Mouse (Mus musculus): ENCODE measurements around the gene Etv5. TPM values are rescaled to one million over a fixed set of nuclear protein-coding genes. Genes with fewer than 3 reads are reported as not detected.
A peak's percentile ranks its signal among the peaks of the same experiment; 100 is the strongest.

Gene Etv5
- 14.5 and 15.0 TPM in 2 replicates for polyA plus RNA-seq (2015; fragmentation: Nextera tagmentation; extraction: Ambion mirVana)

DNA sequence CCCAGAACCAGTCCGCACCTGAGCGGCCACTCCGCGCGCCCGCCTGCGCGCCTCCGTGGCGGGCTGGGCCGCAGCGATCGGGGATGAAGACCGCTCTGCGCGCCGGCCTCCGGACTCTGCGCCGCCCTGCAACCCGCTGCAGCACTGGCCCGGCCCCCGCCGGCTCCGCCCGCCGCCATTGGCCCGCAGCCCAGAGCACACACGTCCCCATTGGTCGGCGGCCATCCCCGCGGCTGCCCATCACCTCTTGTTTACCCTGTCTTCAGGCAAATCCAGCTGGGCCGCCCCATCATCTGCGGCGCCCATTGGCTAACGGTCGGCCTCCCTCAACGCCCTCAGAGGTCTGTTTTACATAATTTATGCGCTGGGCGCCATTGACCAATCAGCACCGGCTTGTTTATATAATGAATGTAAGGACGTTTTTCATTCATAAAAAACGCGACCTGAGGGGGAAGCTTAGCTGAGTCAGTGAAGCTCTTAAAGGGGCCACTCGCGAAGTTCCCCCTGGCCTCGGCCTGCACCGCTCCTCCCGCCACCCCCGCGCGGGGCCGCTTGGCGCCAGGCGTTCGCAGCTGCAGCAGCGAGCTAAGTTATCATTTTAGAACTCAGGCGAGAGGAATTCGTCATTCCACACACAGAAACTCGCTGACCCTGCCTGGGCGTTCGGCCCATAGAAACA, at the start of gene Etv5:
Gene Etv5, minus strand, starts transcription at position 221 of the 679 bp plus-strand sequence.
- peaks cover 61% of the 10 kb centered on the region for H3K27me3 ChIP-seq
- under 1% methylated on average over 58 of the region's 63 CpGs for WGBS
- ATAC-seq = peak; percentile 98

DNA sequence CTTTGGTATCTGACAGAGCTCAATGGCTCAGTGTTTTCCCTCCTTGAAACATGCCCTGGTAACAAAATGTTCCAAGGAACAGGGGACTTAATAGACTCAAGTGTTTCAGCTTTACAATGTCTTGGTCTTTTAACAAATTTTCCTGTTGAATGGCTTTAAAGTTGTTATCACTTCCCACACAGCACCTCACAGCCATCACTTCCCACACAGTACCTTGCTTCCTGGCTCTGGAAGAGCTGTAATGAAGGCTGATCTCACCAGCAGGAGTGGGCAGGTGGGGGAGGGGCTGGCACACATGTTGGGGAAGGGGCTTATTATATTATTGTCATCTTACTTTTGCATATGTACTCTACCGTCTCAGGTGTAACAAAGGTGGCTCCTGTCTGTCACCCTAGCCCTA, 44.4 kb upstream of the Etv5 start:
- WGBS = 60% methylated on average over 1 of the region's 1 CpGs
- H3K27ac ChIP-seq = no peak overlapping the region
- H3K36me3 ChIP-seq (ENCODE audit: poor library complexity, severe bottlenecking) = no peaks in the 10 kb centered on the region
- no peak overlapping the region for H3K9ac ChIP-seq
- no peak overlapping the region for H3K4me3 ChIP-seq
- no peaks in the 10 kb centered on the region for H3K9me3 ChIP-seq (replicated peaks)
- H3K4me1 ChIP-seq = peaks cover 7% of the 10 kb centered on the region; the same call in 1 of the 2 replicates
- ATAC-seq = no peak
- no peaks in the 10 kb centered on the region for H3K27me3 ChIP-seq
- H3K4me2 ChIP-seq = no peak overlapping the region

More for the DNA sequence above, at the start of gene Etv5:
- Histone ChIP-seq H3K9me3 (replicated peaks) (no peaks in the 10 kb centered on the region), H3K27ac (no peak within 1 kb of the TSS), H3K4me3 (peak within 1 kb of the TSS; percentile 59), H3K36me3 (ENCODE audit: poor library complexity, severe bottlenecking) (no peaks in the 10 kb centered on the region), H3K4me2 (peak within 1 kb of the TSS; percentile 92), H3K9ac (peak within 1 kb of the TSS; percentile 67), H3K4me1 (peaks cover 24% of the 10 kb centered on the region)

DNA sequence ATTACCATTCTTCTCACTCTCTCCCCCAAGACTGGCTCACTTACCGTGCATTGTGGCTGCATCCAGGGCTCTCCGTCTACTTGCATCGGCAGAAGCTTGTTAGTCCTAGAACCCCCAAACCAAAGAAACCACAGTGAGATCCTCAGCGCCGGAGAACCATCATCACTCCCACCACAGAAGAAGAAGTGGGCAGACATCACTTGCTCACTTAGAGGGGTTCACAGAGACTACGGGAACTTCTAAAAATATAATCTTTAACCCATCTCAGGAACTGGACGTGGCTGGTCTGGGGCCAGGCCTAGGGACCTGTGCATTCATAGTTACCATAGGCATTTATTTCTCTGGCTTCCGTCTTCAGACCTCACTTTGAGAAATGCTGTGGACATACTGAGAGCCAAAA, 39.8 kb upstream of the Etv5 start:
- 93% methylated on average over 8 of the region's 8 CpGs for WGBS
- H3K4me3 ChIP-seq = no peak overlapping the region

DNA sequence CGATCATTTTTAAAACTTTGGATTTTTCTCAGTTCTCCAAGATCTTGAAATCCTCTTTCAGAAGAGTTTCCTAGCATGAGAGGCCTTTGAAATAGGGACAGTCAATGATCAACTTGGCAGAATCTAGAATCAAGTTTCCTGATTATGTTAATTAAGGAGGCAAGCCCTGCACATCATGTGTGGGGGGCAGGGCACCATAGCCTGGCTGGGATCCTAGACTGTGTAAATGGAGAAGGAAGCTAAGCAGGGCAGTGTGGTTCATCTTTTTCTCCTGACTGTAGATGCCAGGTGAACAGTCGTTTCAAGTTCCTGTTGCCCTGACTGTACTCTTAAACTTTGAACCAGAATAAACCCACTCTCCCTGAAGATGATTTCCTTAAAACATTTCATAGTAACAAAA, 32.2 kb upstream of the Etv5 start:
- no peak overlapping the region for H3K4me3 ChIP-seq
- no peaks in the 10 kb centered on the region for H3K36me3 ChIP-seq (ENCODE audit: poor library complexity, severe bottlenecking)
- H3K9ac ChIP-seq = no peak overlapping the region
- no peak overlapping the region for H3K27ac ChIP-seq
- WGBS = 84% methylated on average over 2 of the region's 2 CpGs
- H3K27me3 ChIP-seq = no peaks in the 10 kb centered on the region
- H3K4me1 ChIP-seq = no peaks in the 10 kb centered on the region
- H3K4me2 ChIP-seq = no peak overlapping the region
- ATAC-seq = no peak
- no peaks in the 10 kb centered on the region for H3K9me3 ChIP-seq (replicated peaks)

More for the DNA sequence above, 39.8 kb upstream of the Etv5 start:
- Histone ChIP-seq H3K27ac (no peak overlapping the region), H3K4me2 (no peak overlapping the region), H3K27me3 (no peaks in the 10 kb centered on the region), H3K9me3 (replicated peaks) (no peaks in the 10 kb centered on the region), H3K36me3 (ENCODE audit: poor library complexity, severe bottlenecking) (no peaks in the 10 kb centered on the region), H3K4me1 (peaks cover 7% of the 10 kb centered on the region; the same call in 1 of the 2 replicates), H3K9ac (no peak overlapping the region)
- no peak for ATAC-seq

DNA sequence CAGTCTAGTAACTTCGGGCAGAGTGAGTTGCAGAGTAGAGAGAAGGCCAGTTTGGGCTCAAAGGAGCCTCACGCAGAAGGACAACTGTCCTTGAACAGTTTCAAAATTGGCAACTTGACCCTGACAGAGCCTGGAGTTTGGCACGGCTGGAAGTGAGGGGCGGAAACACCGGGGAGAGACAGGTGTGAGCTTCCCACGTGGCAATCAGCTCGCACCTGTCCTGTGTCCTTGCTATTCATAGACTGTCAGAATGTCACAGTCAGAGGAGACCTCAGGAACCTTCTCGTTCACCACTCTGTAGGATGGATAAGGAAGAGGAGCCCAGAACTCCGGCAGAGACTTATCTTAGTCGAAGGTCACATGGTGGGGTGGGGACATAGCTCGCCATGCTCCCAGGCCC, 29.9 kb upstream of the Etv5 start:
- Histone ChIP-seq H3K27me3 (no peaks in the 10 kb centered on the region), H3K4me2 (no peak overlapping the region), H3K9me3 (replicated peaks) (no peaks in the 10 kb centered on the region), H3K36me3 (ENCODE audit: poor library complexity, severe bottlenecking) (no peaks in the 10 kb centered on the region), H3K27ac (no peak overlapping the region), H3K4me1 (no peaks in the 10 kb centered on the region), H3K9ac (no peak overlapping the region), H3K4me3 (no peak overlapping the region)
- 84% methylated on average over 11 of the region's 11 CpGs for WGBS
- ATAC-seq = no peak

DNA sequence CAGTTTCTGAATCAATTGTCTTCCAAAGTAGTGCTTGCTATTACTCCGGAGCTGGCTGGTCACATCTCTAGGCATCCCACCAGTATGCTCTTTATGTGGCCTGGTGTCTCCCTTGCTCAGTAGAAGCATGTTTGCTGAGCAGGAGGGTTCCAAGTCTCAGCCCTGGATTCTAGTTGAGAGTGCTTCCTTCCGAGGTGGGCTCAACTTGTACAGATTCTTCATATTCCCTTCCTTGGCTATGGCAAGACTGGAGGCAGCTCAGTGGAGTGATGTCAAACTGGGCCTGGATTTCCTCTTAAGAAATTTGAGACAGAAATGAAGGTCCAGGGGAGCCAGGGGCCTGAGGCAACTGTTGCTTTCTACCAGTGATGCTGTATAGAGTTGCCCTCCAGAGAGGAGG, 27.6 kb upstream of the Etv5 start:
- Histone ChIP-seq H3K9me3 (replicated peaks) (no peaks in the 10 kb centered on the region), H3K9ac (no peak overlapping the region)
- WGBS = 91% methylated on average over 2 of the region's 2 CpGs

DNA sequence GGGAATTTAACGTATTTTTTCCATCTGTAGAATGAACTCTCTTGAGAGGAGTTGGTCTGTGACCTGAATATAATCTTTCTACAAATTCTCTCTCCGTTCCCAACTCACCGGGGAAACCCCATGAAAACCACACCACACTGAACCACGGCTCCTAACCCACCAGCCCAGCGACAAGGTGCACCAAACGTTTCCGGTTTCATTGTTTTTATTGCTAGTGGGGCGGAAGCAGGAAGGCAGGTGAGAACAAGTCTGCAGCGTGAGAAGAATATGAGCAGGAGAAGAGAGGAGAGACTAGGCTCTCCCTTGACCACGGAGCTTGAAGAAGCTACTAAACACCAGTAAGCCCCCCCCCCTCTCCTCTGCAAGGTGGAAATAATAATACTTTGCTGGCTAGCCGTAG, 26.9 kb upstream of the Etv5 start:
- no peak overlapping the region for H3K27ac ChIP-seq
- no peaks in the 10 kb centered on the region for H3K9me3 ChIP-seq (replicated peaks)
- H3K9ac ChIP-seq = no peak overlapping the region
- ATAC-seq = no peak
- H3K4me2 ChIP-seq = no peak overlapping the region
- 89% methylated on average over 11 of the region's 11 CpGs for WGBS
- no peak overlapping the region for H3K4me3 ChIP-seq
- no peaks in the 10 kb centered on the region for H3K36me3 ChIP-seq (ENCODE audit: poor library complexity, severe bottlenecking)
- no peaks in the 10 kb centered on the region for H3K27me3 ChIP-seq
- H3K4me1 ChIP-seq = no peaks in the 10 kb centered on the region

More for the DNA sequence above, 27.6 kb upstream of the Etv5 start:
- H3K4me2 ChIP-seq = no peak overlapping the region
- no peak for ATAC-seq
- H3K4me3 ChIP-seq = no peak overlapping the region
- H3K4me1 ChIP-seq = no peaks in the 10 kb centered on the region
- no peaks in the 10 kb centered on the region for H3K27me3 ChIP-seq
- no peaks in the 10 kb centered on the region for H3K36me3 ChIP-seq (ENCODE audit: poor library complexity, severe bottlenecking)
- no peak overlapping the region for H3K27ac ChIP-seq

DNA sequence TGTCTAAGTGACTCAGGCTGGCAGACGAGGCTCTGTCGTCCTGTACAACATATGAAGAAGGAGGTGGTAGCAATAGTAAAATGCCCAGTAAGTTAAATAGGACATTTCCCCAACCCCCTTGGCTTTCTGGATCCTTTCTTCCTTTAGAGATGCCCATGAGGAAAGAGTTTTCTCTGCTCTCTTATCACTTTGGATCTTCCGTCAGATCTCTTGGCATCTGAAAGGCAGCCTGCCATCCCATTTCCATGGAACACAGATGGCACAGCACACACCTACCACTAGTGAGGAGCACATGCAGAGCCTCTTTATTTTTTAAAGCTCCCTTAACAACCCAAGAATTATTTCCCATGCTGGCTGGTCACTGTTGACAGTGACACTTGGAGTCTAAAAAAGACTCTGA, 22.7 kb upstream of the Etv5 start:
- Histone ChIP-seq H3K9ac (no peak overlapping the region), H3K4me2 (no peak overlapping the region), H3K4me3 (no peak overlapping the region), H3K27ac (no peak overlapping the region), H3K36me3 (ENCODE audit: poor library complexity, severe bottlenecking) (no peaks in the 10 kb centered on the region), H3K9me3 (replicated peaks) (no peaks in the 10 kb centered on the region), H3K4me1 (no peaks in the 10 kb centered on the region), H3K27me3 (no peaks in the 10 kb centered on the region)
- ATAC-seq = no peak
- WGBS = 86% methylated on average over 3 of the region's 3 CpGs

DNA sequence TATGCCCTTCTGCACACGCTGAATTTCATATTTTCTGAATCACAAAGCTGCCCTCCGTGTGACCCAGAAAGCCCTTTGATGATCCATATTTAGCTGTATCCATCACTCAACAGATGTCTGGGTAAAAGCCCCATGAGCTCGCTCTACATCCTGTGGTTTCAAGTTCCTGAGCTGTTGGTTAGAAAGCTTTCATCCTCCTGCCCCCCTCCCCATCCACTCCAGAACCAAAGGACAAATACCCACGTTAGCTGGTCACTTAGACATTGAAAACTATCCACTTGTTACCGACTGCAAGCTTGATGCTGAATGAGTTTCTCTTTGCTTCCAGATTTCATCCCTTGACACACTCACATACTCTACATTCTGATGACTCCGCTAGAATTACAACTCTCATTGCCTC, 22.2 kb upstream of the Etv5 start:
- Histone ChIP-seq H3K9ac (no peak overlapping the region), H3K27me3 (no peaks in the 10 kb centered on the region), H3K27ac (no peak overlapping the region), H3K9me3 (replicated peaks) (no peaks in the 10 kb centered on the region), H3K4me2 (no peak overlapping the region), H3K4me3 (no peak overlapping the region), H3K4me1 (no peaks in the 10 kb centered on the region), H3K36me3 (ENCODE audit: poor library complexity, severe bottlenecking) (no peaks in the 10 kb centered on the region)
- ATAC-seq = no peak
- WGBS = 81% methylated on average over 6 of the region's 6 CpGs

DNA sequence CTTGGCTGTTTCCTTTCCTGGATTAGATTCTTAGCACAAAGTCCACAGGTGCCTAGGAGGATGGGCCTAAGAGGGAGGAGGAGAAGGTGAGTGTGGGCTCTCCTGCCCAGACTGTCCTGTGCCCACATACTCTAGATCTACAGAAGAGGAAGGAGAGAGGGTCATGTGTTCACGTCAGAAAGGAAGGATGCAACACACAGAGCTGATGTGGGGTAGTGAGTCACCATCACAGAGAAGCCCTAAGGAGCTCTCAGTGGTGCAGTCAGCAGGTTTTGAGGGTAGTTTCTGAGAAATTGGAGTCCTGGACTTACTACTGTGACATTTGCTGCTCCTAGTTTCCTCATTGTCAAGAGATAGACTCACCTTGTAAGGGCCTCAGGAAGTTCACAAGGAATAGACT, 21.4 kb upstream of the Etv5 start:
- H3K4me1 ChIP-seq = no peaks in the 10 kb centered on the region
- no peaks in the 10 kb centered on the region for H3K36me3 ChIP-seq (ENCODE audit: poor library complexity, severe bottlenecking)
- H3K4me2 ChIP-seq = no peak overlapping the region
- no peaks in the 10 kb centered on the region for H3K9me3 ChIP-seq (replicated peaks)
- ATAC-seq = no peak
- no peaks in the 10 kb centered on the region for H3K27me3 ChIP-seq
- WGBS = 88% methylated on average over 1 of the region's 1 CpGs
- no peak overlapping the region for H3K4me3 ChIP-seq
- no peak overlapping the region for H3K27ac ChIP-seq
- no peak overlapping the region for H3K9ac ChIP-seq

DNA sequence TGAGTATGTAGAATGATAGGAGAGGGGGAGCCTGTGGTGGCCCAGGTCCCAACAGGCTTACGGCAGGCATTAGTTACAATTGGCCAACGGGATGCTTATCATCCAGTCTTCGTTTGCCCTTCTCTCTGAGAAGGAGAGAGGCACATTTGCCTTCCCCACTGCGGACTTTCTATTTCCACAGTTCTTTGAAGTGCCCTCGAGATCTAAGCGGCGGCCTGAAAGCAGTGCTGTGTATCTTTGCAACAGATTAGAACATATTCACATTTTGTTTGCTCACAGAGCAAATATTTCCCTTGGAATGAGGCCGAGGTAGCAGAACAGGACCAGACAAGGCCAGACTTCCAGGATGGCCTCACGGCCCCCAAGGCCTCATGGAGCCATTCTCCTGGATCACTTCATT, 12.6 kb upstream of the Etv5 start:
- H3K4me3 ChIP-seq = no peak overlapping the region
- 88% methylated on average over 9 of the region's 9 CpGs for WGBS
- no peak overlapping the region for H3K9ac ChIP-seq

DNA sequence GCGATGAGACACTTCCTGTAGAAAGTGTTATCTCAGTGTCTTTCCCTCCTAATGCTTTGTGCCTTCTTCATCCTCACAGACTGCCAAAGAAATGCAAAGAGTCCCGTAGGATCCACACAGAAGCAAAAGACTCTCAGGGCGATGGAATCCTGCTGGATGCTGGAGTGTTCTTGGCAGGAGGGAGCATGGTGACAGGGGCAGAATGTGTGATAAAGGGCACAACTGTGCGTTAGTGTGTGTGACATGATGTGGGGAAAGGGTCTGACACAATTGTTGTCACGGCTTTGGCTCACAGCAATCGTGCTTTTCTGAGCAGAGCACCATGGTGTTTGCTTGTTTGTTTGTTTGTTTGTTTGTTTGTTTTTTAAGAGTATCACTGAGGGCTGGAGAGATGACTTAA, 8.6 kb upstream of the Etv5 start:
- Histone ChIP-seq H3K4me1 (no peaks in the 10 kb centered on the region), H3K27me3 (peaks cover 3% of the 10 kb centered on the region; the same call in 1 of the 2 replicates), H3K27ac (no peak overlapping the region), H3K4me2 (no peak overlapping the region), H3K36me3 (ENCODE audit: poor library complexity, severe bottlenecking) (no peaks in the 10 kb centered on the region), H3K4me3 (no peak overlapping the region), H3K9me3 (replicated peaks) (no peaks in the 10 kb centered on the region), H3K9ac (no peak overlapping the region)
- WGBS = 85% methylated on average over 6 of the region's 6 CpGs
- no peak for ATAC-seq

More for the DNA sequence above, 12.6 kb upstream of the Etv5 start:
- ATAC-seq = no peak
- Histone ChIP-seq H3K27me3 (no peaks in the 10 kb centered on the region), H3K36me3 (ENCODE audit: poor library complexity, severe bottlenecking) (no peaks in the 10 kb centered on the region), H3K9me3 (replicated peaks) (no peaks in the 10 kb centered on the region), H3K4me2 (no peak overlapping the region), H3K27ac (no peak overlapping the region), H3K4me1 (no peaks in the 10 kb centered on the region)

DNA sequence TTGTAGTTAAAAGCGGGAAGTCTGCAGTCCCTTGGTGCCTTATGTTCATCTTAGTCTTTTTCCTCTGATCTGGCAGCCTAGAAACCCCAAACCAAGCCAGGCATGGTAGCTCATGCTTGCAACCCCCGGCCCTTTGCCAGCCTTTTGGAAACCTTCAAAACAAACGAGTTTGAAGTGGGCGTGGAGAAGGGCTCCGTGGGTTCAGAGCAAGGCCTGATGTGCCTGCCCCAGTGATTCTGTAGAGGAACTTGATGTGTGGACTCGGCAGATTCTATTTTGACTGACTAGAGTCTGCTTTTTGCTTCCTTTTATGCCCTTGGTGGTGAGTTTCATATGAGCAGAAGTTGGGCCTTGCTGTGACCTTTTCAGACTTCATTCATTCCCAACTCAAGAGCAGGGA, 5.3 kb upstream of the Etv5 start:
- ATAC-seq = no peak
- 61% methylated on average over 6 of the region's 6 CpGs for WGBS

More for the DNA sequence above, 5.3 kb upstream of the Etv5 start:
- no peaks in the 10 kb centered on the region for H3K9me3 ChIP-seq (replicated peaks)
- no peak overlapping the region for H3K4me2 ChIP-seq
- H3K4me3 ChIP-seq = no peak overlapping the region
- peaks cover 27% of the 10 kb centered on the region for H3K27me3 ChIP-seq
- H3K36me3 ChIP-seq (ENCODE audit: poor library complexity, severe bottlenecking) = no peaks in the 10 kb centered on the region
- H3K27ac ChIP-seq = no peak overlapping the region
- no peak overlapping the region for H3K9ac ChIP-seq
- H3K4me1 ChIP-seq = peaks cover 13% of the 10 kb centered on the region
